Mouse (Mus musculus) midbrain, postnatal 0 days (tissue): ENCODE measurements around the gene Abcb8. TPM values are rescaled to one million over a fixed set of nuclear protein-coding genes. Genes with fewer than 3 reads are reported as not detected.

Source experiments
- ATAC-seq: fragments of 200-750 bp; cut with Nextera tagmentation; 2 replicates; pipeline ENCODE4 v1.8.0; 2017; ENCODE audit warnings: moderate number of reproducible peaks, mild to moderate bottlenecking, moderate TSS enrichment, moderate library complexity; ENCODE audit not compliant: low FRiP score
- DNase-seq: peaks from one replicate; pipeline ENCODE4 v3.0.0-alpha.2; 2015; ENCODE audit warnings: low spot score
- H3K27ac ChIP-seq: fragments of 300-500 bp; sonication (generic); 2 replicates; pipeline ENCODE4 v1.5.1; 2014; ENCODE audit warnings: low read depth, mild to moderate bottlenecking, low read length, mixed read lengths
- H3K27me3 ChIP-seq: fragments of 300-500 bp; sonication (generic); 2 replicates; pipeline ENCODE4 v1.6.1; 2014; ENCODE audit warnings: low read length, control low read depth, mixed read lengths; ENCODE audit not compliant: insufficient read depth
- H3K36me3 ChIP-seq: fragments of 300-500 bp; sonication (generic); 2 replicates; pipeline ENCODE4 v1.6.1; 2014; ENCODE audit warnings: low read length, control low read depth, mixed read lengths; ENCODE audit not compliant: insufficient read depth
- H3K4me1 ChIP-seq: fragments of 300-500 bp; sonication (generic); 2 replicates; pipeline ENCODE4 v1.6.1; 2014; ENCODE audit warnings: mild to moderate bottlenecking, control low read depth, antibody characterized with exemption, low read length, mixed read lengths; ENCODE audit not compliant: insufficient read depth
- H3K4me2 ChIP-seq: fragments of 300-500 bp; sonication (generic); 2 replicates; pipeline ENCODE4 v1.6.1; 2014; ENCODE audit warnings: low read depth, mild to moderate bottlenecking, low read length, mixed read lengths; ENCODE audit not compliant: poor library complexity, severe bottlenecking
- H3K4me3 ChIP-seq: fragments of 300-500 bp; sonication (generic); 2 replicates; pipeline ENCODE4 v1.5.1; 2014; ENCODE audit warnings: low read depth, mild to moderate bottlenecking, low read length, moderate library complexity
- H3K9ac ChIP-seq: fragments of 300-500 bp; sonication (generic); replicated peaks from 2 replicates; pipeline ENCODE4 v1.6.1; 2014; ENCODE audit warnings: mild to moderate bottlenecking, low read length, moderate library complexity, mixed read lengths; ENCODE audit not compliant: poor library complexity, severe bottlenecking
- H3K9me3 ChIP-seq: fragments of 300-500 bp; sonication (generic); 2 replicates; pipeline ENCODE4 v1.6.1; 2016; ENCODE audit warnings: low read length, control low read depth
- CTCF ChIP-seq: IDR thresholded peaks from 2 replicates; pipeline ENCODE4 v1.5.1; 2016; ENCODE audit warnings: antibody characterized with exemption, mild to moderate bottlenecking
- WGBS: fragments of 180-500 bp; shearing (Covaris S2); extraction: QIAGEN DNeasy Blood & Tissue Kit; methylation state at CpG from one replicate; pipeline ENCODE4 v1.1.7; 2014; 5-methylcytosine and 5-hydroxymethylcytosine counted together
- polyA plus RNA-seq: library from polyadenylated mRNA; unstranded; fragments of >200 nt; fragmentation: Nextera tagmentation; extraction: Ambion mirVana; gene quantifications from 2 replicates; pipeline ENCODE4 v1.2.1, GENCODE M21; 2015
- total RNA-seq: library from RNA; depleted of rRNA; stranded (reverse); fragments of >200 nt; gene quantifications from 2 replicates; pipeline ENCODE4 v1.2.3, GENCODE M21; 2014

Gene Abcb8
- total and polyA plus RNA-seq, 2 experiments from 2014 or later, result 42.4 to 71.7 TPM

DNA sequence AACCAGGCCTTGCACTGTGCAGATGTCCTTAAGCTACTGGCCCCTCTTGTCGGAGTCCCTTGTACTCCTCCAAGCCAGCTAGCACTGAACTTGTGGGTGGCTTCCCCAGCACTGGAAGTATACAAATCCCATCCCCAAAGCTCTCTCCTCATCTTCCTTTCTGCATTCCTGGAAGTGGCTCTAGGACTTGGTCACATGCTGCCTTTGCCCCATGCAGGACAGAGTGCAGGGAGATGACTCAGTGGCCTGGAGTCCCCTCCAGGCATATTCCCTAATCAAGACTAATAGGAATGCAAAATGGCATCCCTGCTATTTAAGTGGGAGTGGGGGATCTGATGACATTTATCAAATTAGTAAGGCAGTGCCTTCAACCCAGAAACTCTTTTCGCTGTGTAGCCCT, 18.6 kb downstream of the Abcb8 start:
- no peak overlapping the region for H3K27ac ChIP-seq
- peaks cover 6% of the 10 kb centered on the region; the same call in 1 of the 2 replicates for H3K4me1 ChIP-seq
- H3K9ac ChIP-seq, result no peak overlapping the region
- H3K9me3 ChIP-seq, result no peaks in the 10 kb centered on the region
- no peak for TF ChIP-seq CTCF
- 91% methylated on average over 2 of the region's 2 CpGs for WGBS
- no peak overlapping the region for H3K4me2 ChIP-seq
- DNase-seq, result no peak
- H3K4me3 ChIP-seq, result no peak overlapping the region
- no peaks in the 10 kb centered on the region; the same call in none of the 2 replicates for H3K36me3 ChIP-seq
- ATAC-seq, result no peak
- H3K27me3 ChIP-seq, result no peaks in the 10 kb centered on the region

DNA sequence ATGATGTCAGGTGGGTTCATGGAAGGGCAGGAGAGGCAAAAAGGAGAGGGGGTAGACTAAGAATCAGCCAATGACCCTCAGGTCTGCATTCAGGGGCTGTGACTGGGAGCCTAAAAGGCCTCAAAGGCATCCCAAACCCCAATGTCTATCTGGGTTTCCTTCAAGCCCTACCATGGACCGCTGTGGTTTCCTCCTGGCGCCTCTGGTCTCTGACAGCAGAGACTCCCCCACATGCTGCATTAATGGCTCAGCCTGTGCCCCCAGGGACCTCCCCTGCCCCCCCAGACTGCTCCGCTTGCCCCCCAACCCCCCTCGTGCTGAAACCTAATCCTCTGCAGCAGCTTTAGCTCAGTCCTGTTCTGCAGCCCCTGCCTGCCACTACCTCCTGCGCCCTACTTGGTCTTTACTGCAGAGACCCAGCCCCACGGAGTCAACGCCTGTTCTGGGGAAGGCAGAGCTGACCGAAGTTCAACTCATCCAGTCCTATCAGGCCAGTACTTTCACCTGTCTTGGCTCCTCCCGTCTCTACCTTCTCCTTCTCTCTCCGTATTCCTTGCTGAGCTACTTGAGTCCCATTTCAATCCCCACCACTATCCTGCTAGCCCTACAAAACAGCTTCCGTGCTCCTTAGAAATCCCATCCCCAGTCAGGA, 19.7 kb downstream of the Abcb8 start, which contains the start of gene Asic3:
TSS of gene Asic3 (plus strand) at position 351 of the 652 bp plus-strand sequence.
- Histone ChIP-seq H3K9ac (no peak within 1 kb of the TSS), H3K4me2 (no peak within 1 kb of the TSS), H3K9me3 (no peaks in the 10 kb centered on the region), H3K4me1 (peaks cover 6% of the 10 kb centered on the region; the same call in 1 of the 2 replicates), H3K36me3 (no peaks in the 10 kb centered on the region; the same call in none of the 2 replicates), H3K4me3 (no peak within 1 kb of the TSS), H3K27me3 (no peaks in the 10 kb centered on the region), H3K27ac (no peak within 1 kb of the TSS)
- TF ChIP-seq CTCF, result no peak
- 51% methylated on average over 11 of the region's 11 CpGs for WGBS
- DNase-seq (no peak), ATAC-seq (no peak)

DNA sequence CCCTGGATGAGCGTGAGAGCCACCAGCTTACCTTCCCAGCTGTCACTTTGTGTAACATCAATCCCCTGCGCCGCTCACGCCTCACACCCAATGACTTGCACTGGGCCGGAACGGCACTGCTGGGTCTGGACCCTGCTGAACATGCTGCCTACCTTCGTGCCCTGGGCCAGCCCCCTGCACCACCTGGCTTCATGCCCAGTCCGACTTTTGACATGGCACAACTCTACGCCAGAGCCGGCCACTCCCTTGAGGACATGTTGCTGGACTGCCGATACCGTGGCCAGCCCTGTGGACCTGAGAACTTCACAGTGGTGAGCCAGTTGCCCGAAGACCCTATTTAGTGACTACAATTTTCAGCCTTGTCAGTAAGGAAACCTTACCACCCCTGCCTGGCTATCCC, 20.5 kb downstream of the Abcb8 start:
- WGBS, result 85% methylated on average over 13 of the region's 13 CpGs
- Histone ChIP-seq H3K36me3 (no peaks in the 10 kb centered on the region; the same call in 1 of the 2 replicates), H3K27ac (no peak overlapping the region), H3K27me3 (no peaks in the 10 kb centered on the region), H3K4me2 (no peak overlapping the region), H3K9me3 (no peaks in the 10 kb centered on the region), H3K4me3 (no peak overlapping the region), H3K4me1 (peaks cover 6% of the 10 kb centered on the region; the same call in 1 of the 2 replicates), H3K9ac (no peak overlapping the region)
- ATAC-seq (no peak), DNase-seq (no peak)
- TF ChIP-seq CTCF, result no peak

- WGBS, result 7% methylated on average over 21 of the region's 21 CpGs
- peak; percentile 83 for DNase-seq
- Histone ChIP-seq H3K4me1 (peaks cover 6% of the 10 kb centered on the region; the same call in 1 of the 2 replicates), H3K9ac (no peak overlapping the region), H3K27ac (no peak overlapping the region), H3K4me2 (peak overlapping the region; percentile 32; the same call in 1 of the 2 replicates), H3K27me3 (no peaks in the 10 kb centered on the region), H3K9me3 (no peaks in the 10 kb centered on the region), H3K4me3 (no peak overlapping the region), H3K36me3 (peaks cover 23% of the 10 kb centered on the region)
- peak; percentile 55 for ATAC-seq
- TF ChIP-seq CTCF, result peak; percentile 73
Measured at GRCm38 (mm10) chr5:24416222-24416736, 22.8 kb downstream of the Abcb8 start.

- no peak overlapping the region for H3K27ac ChIP-seq
- H3K4me1 ChIP-seq, result peaks cover 8% of the 10 kb centered on the region; the same call in 1 of the 2 replicates
- ATAC-seq (no peak), DNase-seq (no peak)
- H3K9ac ChIP-seq, result no peak overlapping the region
- no peaks in the 10 kb centered on the region for H3K9me3 ChIP-seq
- TF ChIP-seq CTCF, result no peak
- 89% methylated on average over 10 of the region's 10 CpGs for WGBS
- no peaks in the 10 kb centered on the region for H3K27me3 ChIP-seq
- no peak overlapping the region for H3K4me2 ChIP-seq
- no peak overlapping the region for H3K4me3 ChIP-seq
- peaks cover 25% of the 10 kb centered on the region for H3K36me3 ChIP-seq
Measured at GRCm38 (mm10) chr5:24417587-24417986, 24.1 kb downstream of the Abcb8 start.

GRCm38 (mm10) chr5:24420381-24420780, 26.9 kb downstream of the Abcb8 start:
- WGBS, result 90% methylated on average over 9 of the region's 9 CpGs
- Histone ChIP-seq H3K4me3 (no peak overlapping the region), H3K4me1 (peaks cover 15% of the 10 kb centered on the region; the same call in 1 of the 2 replicates), H3K9me3 (no peaks in the 10 kb centered on the region), H3K9ac (no peak overlapping the region), H3K27me3 (no peaks in the 10 kb centered on the region), H3K36me3 (peaks cover 25% of the 10 kb centered on the region), H3K4me2 (no peak overlapping the region), H3K27ac (no peak overlapping the region)
- no peak for DNase-seq
- ATAC-seq, result no peak
- TF ChIP-seq CTCF, result no peak
